Mouse (Mus musculus): Measurements from ENCODE around the gene Gimap1. TPM values are rescaled to one million over a fixed set of nuclear protein-coding genes. Genes with fewer than 3 reads are reported as not detected.

Gene Gimap1
- total and polyA plus RNA-seq, 3 experiments: 54.5 to 144 (median 91.8) TPM

DNA sequence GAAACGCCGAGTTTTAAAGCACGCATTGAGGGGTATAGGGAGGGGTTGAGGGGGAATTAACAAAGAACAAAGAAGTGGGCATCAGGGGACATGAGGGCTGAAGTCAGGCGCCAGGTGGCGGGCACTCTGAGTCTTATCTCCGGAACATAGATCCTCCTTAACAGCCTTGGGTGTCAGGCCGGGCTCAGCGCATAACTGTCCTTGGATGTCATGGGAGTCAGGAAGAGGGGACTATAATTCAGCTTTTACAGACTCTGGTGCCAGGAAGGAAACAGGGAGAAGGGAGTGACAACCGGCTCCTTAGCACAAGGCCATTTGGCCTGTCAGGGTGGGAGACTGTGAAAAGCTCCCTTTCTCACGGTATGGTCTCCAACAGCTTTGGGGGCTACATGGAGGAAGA lies 25.6 kb downstream of the Gimap1 start:
- peaks cover 6 to 20% of the 10 kb centered on the region in 2 experiments for H3K4me1 ChIP-seq (ENCODE audit: control insufficient read depth in 1 of 2, insufficient read depth in 2 of 2)
- no peak overlapping the region for H3K4me3 ChIP-seq (replicated peaks in 1 of 3; ENCODE audit: low read depth in 2 of 3, low read length in 2 of 3, poor library complexity in 1 of 3)
- DNase-seq (ENCODE audit: extremely low read depth): no peak
- in situ Hi-C loops (cut with MboI; ENCODE audit: low pct_ligation_motif_present, low pct_unique_long_range_greater_than_20kb, low sequenced_read_pairs) (no loop called here), dilution Hi-C loops (cut with MboI; ENCODE audit: extremely low pct_ligation_motif_present, extremely low pct_unique_long_range_greater_than_20kb, low sequenced_read_pairs) (loop anchor here (25.0 kb wide), 1 partner anchor 127 kb away; the partner anchor contains the start of genes AI854703 and Gimap8)
- no peak for TF ChIP-seq CHD2 (IDR thresholded peaks at IDR 0.05; ENCODE audit: low read length)
- no peak for TF ChIP-seq RCOR1 (conservative IDR thresholded peaks at IDR 0.05; ENCODE audit: low read depth, low read length)
- TF ChIP-seq KAT2A (IDR thresholded peaks at IDR 0.05; ENCODE audit: insufficient replicate concordance, low read length): no peak
- no peak for TF ChIP-seq TCF12 (IDR thresholded peaks at IDR 0.05; ENCODE audit: low read depth, low read length)
- no peak for TF ChIP-seq MAFK (IDR thresholded peaks at IDR 0.05; ENCODE audit: insufficient replicate concordance, low read length)
- TF ChIP-seq E2F4 (IDR thresholded peaks at IDR 0.05; ENCODE audit: insufficient replicate concordance, low read depth, low read length): no peak
- no peak for TF ChIP-seq ZMIZ1 (IDR thresholded peaks at IDR 0.05; ENCODE audit: low read depth, low read length)
- no peak for TF ChIP-seq RAD21 (IDR thresholded peaks at IDR 0.05; ENCODE audit: low read depth, low read length)
- TF ChIP-seq JUN (IDR thresholded peaks at IDR 0.05; ENCODE audit: insufficient read depth, low read depth, low read length): no peak
- no peak for TF ChIP-seq POLR2A (IDR thresholded peaks at IDR 0.05; ENCODE audit: low read depth, low read length)
- no peak overlapping the region for H3K27ac ChIP-seq (ENCODE audit: insufficient read depth, low read depth)
- H3K9ac ChIP-seq (ENCODE audit: insufficient read depth, low read depth): no peak overlapping the region
- peaks cover 6% of the 10 kb centered on the region; the same call in 1 of the 2 replicates for H3K79me2 ChIP-seq (replicated peaks; ENCODE audit: control insufficient read depth, extremely low read depth, insufficient read depth, poor library complexity, severe bottlenecking)
- no peaks in the 10 kb centered on the region for H3K9me3 ChIP-seq (replicated peaks; ENCODE audit: low read length)
- no peak overlapping the region for H3K4me2 ChIP-seq (ENCODE audit: insufficient read depth, low read depth, poor library complexity, severe bottlenecking)
- peaks cover 25 to 28% of the 10 kb centered on the region in 2 experiments for H3K36me3 ChIP-seq (replicated peaks in 1 of 2; ENCODE audit: control insufficient read depth in 1 of 2, insufficient read depth in 1 of 2, low read length in 1 of 2)
- no peaks in the 10 kb centered on the region for H3K27me3 ChIP-seq (replicated peaks)

- H3K9me3 ChIP-seq (replicated peaks; ENCODE audit: low read length): no peaks in the 10 kb centered on the region
- peaks cover 17 to 51% of the 10 kb centered on the region in 2 experiments for H3K4me1 ChIP-seq (ENCODE audit: control insufficient read depth in 1 of 2, insufficient read depth in 2 of 2)
- H3K79me2 ChIP-seq (replicated peaks; ENCODE audit: control insufficient read depth, extremely low read depth, insufficient read depth, poor library complexity, severe bottlenecking): peaks cover 16% of the 10 kb centered on the region; the same call in 1 of the 2 replicates
- H3K27me3 ChIP-seq (replicated peaks): no peaks in the 10 kb centered on the region
- H3K4me2 ChIP-seq (ENCODE audit: insufficient read depth, low read depth, poor library complexity, severe bottlenecking): peak overlapping the region; percentile 96
- H3K9ac ChIP-seq (ENCODE audit: insufficient read depth, low read depth): peak overlapping the region; percentile 95
- peak overlapping the region; percentile 45 to 77 (median 46) for H3K4me3 ChIP-seq (replicated peaks in 1 of 3; ENCODE audit: low read depth in 2 of 3, low read length in 2 of 3, poor library complexity in 1 of 3)
- DNase-seq (ENCODE audit: extremely low read depth): peak; percentile 59
- dilution Hi-C loops (cut with MboI; ENCODE audit: extremely low pct_ligation_motif_present, extremely low pct_unique_long_range_greater_than_20kb, low sequenced_read_pairs): loop anchor here (25.0 kb wide), 1 partner anchor 131 kb away; the partner anchor contains the start of genes AI854703 and Gimap8
- H3K36me3 ChIP-seq (replicated peaks in 1 of 2; ENCODE audit: control insufficient read depth in 1 of 2, insufficient read depth in 1 of 2, low read length in 1 of 2): peaks cover 25 to 28% of the 10 kb centered on the region in 2 experiments
- in situ Hi-C loops (cut with MboI; ENCODE audit: low pct_ligation_motif_present, low pct_unique_long_range_greater_than_20kb, low sequenced_read_pairs): no loop called here
- H3K27ac ChIP-seq (ENCODE audit: insufficient read depth, low read depth): peak overlapping the region; percentile 79
- TF ChIP-seq ZC3H11A (IDR thresholded peaks at IDR 0.05; ENCODE audit: low read depth, low read length) (no peak), MAZ (IDR thresholded peaks at IDR 0.05; ENCODE audit: low read depth, low read length) (no peak), BHLHE40 (IDR thresholded peaks at IDR 0.05; ENCODE audit: low read depth, low read length) (peak; percentile 65), KAT2A (IDR thresholded peaks at IDR 0.05; ENCODE audit: insufficient replicate concordance, low read length) (no peak), SIN3A (IDR thresholded peaks at IDR 0.05; ENCODE audit: low read length) (no peak; the same call in 1 of the 2 replicates), EP300 (IDR thresholded peaks at IDR 0.05; ENCODE audit: low read length) (no peak; the same call in 1 of the 2 replicates), RCOR1 (conservative IDR thresholded peaks at IDR 0.05; ENCODE audit: low read depth, low read length) (no peak), HCFC1 (IDR thresholded peaks at IDR 0.05; ENCODE audit: low read depth, low read length) (no peak), ZKSCAN1 (IDR thresholded peaks at IDR 0.05; ENCODE audit: borderline replicate concordance, low read depth, low read length) (no peak), PAX5 (IDR thresholded peaks at IDR 0.05; ENCODE audit: low read length) (no peak), GABPA (IDR thresholded peaks at IDR 0.05; ENCODE audit: insufficient replicate concordance, low read depth, low read length) (no peak), USF2 (conservative IDR thresholded peaks at IDR 0.05; ENCODE audit: low read depth, low read length) (no peak), E2F4 (IDR thresholded peaks at IDR 0.05; ENCODE audit: insufficient replicate concordance, low read depth, low read length) (no peak), ELF1 (IDR thresholded peaks at IDR 0.05; ENCODE audit: low read depth, low read length) (peak; percentile 51; the same call in 1 of the 2 replicates), CHD1 (IDR thresholded peaks at IDR 0.05; ENCODE audit: low read depth, low read length) (no peak), IRF4 (IDR thresholded peaks at IDR 0.05; ENCODE audit: low read depth, low read length) (no peak), TBP (conservative IDR thresholded peaks at IDR 0.05; ENCODE audit: low read depth, low read length) (peak; percentile 77), CTCF (conservative IDR thresholded peaks at IDR 0.05 in 1 of 2, IDR thresholded peaks at IDR 0.05 in 1 of 2; ENCODE audit: low read depth in 2 of 2, low read length in 2 of 2) (peak in 1 of 2 experiments; percentile 41; a peak in 2 of 4 replicates), CHD2 (IDR thresholded peaks at IDR 0.05; ENCODE audit: low read length) (no peak), JUN (IDR thresholded peaks at IDR 0.05; ENCODE audit: insufficient read depth, low read depth, low read length) (no peak), SMC3 (IDR thresholded peaks at IDR 0.05; ENCODE audit: low read depth, low read length) (peak; percentile 45), MEF2A (IDR thresholded peaks at IDR 0.05; ENCODE audit: borderline replicate concordance, low read depth, low read length) (no peak), UBTF (IDR thresholded peaks at IDR 0.05; ENCODE audit: low read depth, low read length) (0 out of 2 replicates have a peak, but pooled peaks have one; percentile 38), ETS1 (conservative IDR thresholded peaks at IDR 0.05; ENCODE audit: low read depth, low read length) (no peak), JUND (conservative IDR thresholded peaks at IDR 0.05; ENCODE audit: low read depth, low read length) (no peak), RAD21 (IDR thresholded peaks at IDR 0.05; ENCODE audit: low read depth, low read length) (peak; percentile 41)
Measured at GRCm38 (mm10) chr6:48768178-48768869, 29.5 kb downstream of the Gimap1 start.

Measured in CH12.LX (cell line).